Mouse (Mus musculus): ENCODE measurements around the gene Adgrd1.

GRCm38 (mm10) chr5:129122491-129122890 is 25.9 kb downstream of the Adgrd1 start:
- TF ChIP-seq CTCF (IDR thresholded peaks at IDR 0.05; ENCODE audit: extremely low read depth, insufficient read depth, low read length) (no peak), POLR2A (IDR thresholded peaks at IDR 0.05; ENCODE audit: extremely low read depth, insufficient read depth, low read length) (no peak)
